Comparison of ENCODE assay signal across 26 mouse cellular contexts in the genomic region with DNA sequence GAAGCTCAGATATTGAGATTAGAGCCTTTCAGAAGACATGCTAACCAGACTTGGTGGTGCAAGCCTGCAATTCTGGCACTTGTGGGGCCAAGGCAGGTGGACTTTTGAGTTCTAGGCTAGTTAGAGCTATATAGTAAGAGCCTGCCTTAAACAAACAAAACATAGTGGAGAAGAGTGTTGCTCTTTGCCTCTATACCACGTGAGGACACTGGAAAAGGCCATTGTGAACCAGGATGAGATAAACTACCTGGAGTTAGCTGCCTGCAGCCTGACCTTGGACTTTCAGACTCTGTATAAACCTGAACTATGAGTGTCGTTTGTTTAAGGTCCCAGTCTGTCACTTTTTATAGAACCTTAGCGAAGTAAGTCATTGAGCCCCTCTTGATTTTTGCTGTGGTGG. TPM values are rescaled to one million over a fixed set of nuclear protein-coding genes. Genes with fewer than 3 reads are reported as not detected.
A peak's percentile ranks its signal among the peaks of the same experiment; 100 is the strongest.
DNase-seq lines count a peak whose midpoint lies in the region; ATAC-seq and TF ChIP-seq lines count a peak whose summit lies in the region.
"Had no signal": no experiment of that assay in that cellular context is flagged by ENCODE, and none has a peak within 500 bp of the region (broad histone marks: within the 10 kb centered on the region; RNA-seq: fewer than 3 reads in every experiment).

No protein-coding gene starts in this region.

- DNase-seq in intestine, embryonic 14.5 days (ENCODE audit: low spot score) = no peak
- DNase-seq in liver, postnatal 0 days = no peak
- DNase-seq in lung, postnatal 0 days (ENCODE audit: low spot score) = no peak
- no peak for DNase-seq in adrenal gland, postnatal 14 days
- no peak for DNase-seq in testis, postnatal 14 days (ENCODE audit: low spot score)
- DNase-seq: adrenal gland, adult 8-10 months; cerebellum, adult 9-10 months; forebrain, postnatal 0 days; gastrocnemius, postnatal 10 days; heart, postnatal 10 days; kidney, adult 9 months; kidney, postnatal 36 days; layer of hippocampus, postnatal 36 days; lung, postnatal 4 days; midbrain, embryonic 14.5 days; thymus, postnatal 14 days had no signal

- H3K4me3 ChIP-seq in kidney, embryonic 15.5 days (replicated peaks) = no peak overlapping the region
- no peak overlapping the region for H3K4me3 ChIP-seq in kidney, embryonic 16.5 days (ENCODE audit: low read length)
- no peak overlapping the region for H3K4me3 ChIP-seq in intestine, embryonic 14.5 days (ENCODE audit: low read depth, low read length)
- no peak overlapping the region for H3K4me3 ChIP-seq in liver, embryonic 12.5 days
- no peak overlapping the region for H3K4me3 ChIP-seq in liver, postnatal 0 days (ENCODE audit: low read depth, low read length)
- no peak overlapping the region for H3K4me3 ChIP-seq in lung, postnatal 0 days (ENCODE audit: low read depth, low read length)
- H3K4me3 ChIP-seq: erythroblast, embryonic 14.5 days; forebrain, embryonic 12.5 days; heart, embryonic 13.5 days; limb, embryonic 10.5 days; limb, embryonic 15.5 days had no signal

- peak overlapping the region; percentile 10; the same call in 1 of the 2 replicates for H3K27ac ChIP-seq in kidney, embryonic 15.5 days
- H3K27ac ChIP-seq in kidney, embryonic 16.5 days (ENCODE audit: low read length) = no peak overlapping the region
- H3K27ac ChIP-seq in intestine, embryonic 14.5 days (ENCODE audit: low read depth) = no peak overlapping the region
- H3K27ac ChIP-seq in liver, embryonic 12.5 days = peak overlapping the region; percentile 31; the same call in 1 of the 2 replicates
- peak overlapping the region; percentile 51; the same call in 1 of the 2 replicates for H3K27ac ChIP-seq in liver, postnatal 0 days (ENCODE audit: low read depth)
- no peak overlapping the region for H3K27ac ChIP-seq in lung, postnatal 0 days (ENCODE audit: low read length)
- H3K27ac ChIP-seq: forebrain, embryonic 12.5 days; heart, embryonic 13.5 days; hindbrain, embryonic 14.5 days; limb, embryonic 10.5 days; limb, embryonic 15.5 days had no signal

- WGBS in kidney, embryonic 15.5 days = 39% methylated on average over 3 of the region's 3 CpGs
- WGBS in kidney, embryonic 16.5 days = 25% methylated on average over 3 of the region's 3 CpGs
- WGBS in intestine, embryonic 14.5 days = 59% methylated on average over 3 of the region's 3 CpGs
- WGBS in liver, embryonic 12.5 days (ENCODE audit: insufficient replicate concordance) = 71% methylated on average over 3 of the region's 3 CpGs
- 50% methylated on average over 3 of the region's 3 CpGs for WGBS in liver, postnatal 0 days (ENCODE audit: insufficient replicate concordance)
- WGBS in lung, postnatal 0 days = 61% methylated on average over 3 of the region's 3 CpGs

- H3K9me3 ChIP-seq in kidney, embryonic 15.5 days (replicated peaks) = no peaks in the 10 kb centered on the region
- H3K9me3 ChIP-seq in kidney, embryonic 16.5 days (ENCODE audit: low read length) = no peaks in the 10 kb centered on the region
- no peaks in the 10 kb centered on the region for H3K9me3 ChIP-seq in intestine, embryonic 14.5 days (ENCODE audit: control insufficient read depth, low read length)
- H3K9me3 ChIP-seq in liver, embryonic 12.5 days (replicated peaks) = no peaks in the 10 kb centered on the region
- no peaks in the 10 kb centered on the region for H3K9me3 ChIP-seq in liver, postnatal 0 days (ENCODE audit: low read length)
- H3K9me3 ChIP-seq in lung, postnatal 0 days (ENCODE audit: low read length) = no peaks in the 10 kb centered on the region
- H3K9me3 ChIP-seq: forebrain, embryonic 12.5 days; heart, embryonic 13.5 days; limb, embryonic 10.5 days; limb, embryonic 15.5 days had no signal

- 0 out of 2 replicates have a peak, but pooled peaks have one; percentile 23 for ATAC-seq in kidney, embryonic 15.5 days (replicated peaks; ENCODE audit: low FRiP score)
- no peak for ATAC-seq in kidney, embryonic 16.5 days (ENCODE audit: low FRiP score, low TSS enrichment)
- ATAC-seq in intestine, embryonic 14.5 days (replicated peaks; ENCODE audit: low FRiP score, low TSS enrichment, low read depth) = 0 out of 2 replicates have a peak, but pooled peaks have one; percentile 32
- ATAC-seq in liver, embryonic 12.5 days = peak; percentile 73
- peak; percentile 87 for ATAC-seq in liver, postnatal 0 days
- ATAC-seq in lung, postnatal 0 days = no peak
- ATAC-seq: forebrain, postnatal 0 days had no signal

- peaks cover 65% of the 10 kb centered on the region for H3K4me1 ChIP-seq in kidney, embryonic 15.5 days
- peaks cover 56% of the 10 kb centered on the region for H3K4me1 ChIP-seq in kidney, embryonic 16.5 days (ENCODE audit: insufficient read depth, low read length)
- H3K4me1 ChIP-seq in intestine, embryonic 14.5 days (replicated peaks; ENCODE audit: control insufficient read depth, insufficient read depth, low read length) = peaks cover 22% of the 10 kb centered on the region
- H3K4me1 ChIP-seq in liver, embryonic 12.5 days = peaks cover 39% of the 10 kb centered on the region
- peaks cover 16% of the 10 kb centered on the region for H3K4me1 ChIP-seq in liver, postnatal 0 days (ENCODE audit: insufficient read depth)
- H3K4me1 ChIP-seq in lung, postnatal 0 days (ENCODE audit: insufficient read depth, low read depth, low read length) = no peaks in the 10 kb centered on the region; the same call in 1 of the 2 replicates
- H3K4me1 ChIP-seq: limb, embryonic 10.5 days had no signal

- no peaks in the 10 kb centered on the region for H3K27me3 ChIP-seq in kidney, embryonic 15.5 days
- no peaks in the 10 kb centered on the region for H3K27me3 ChIP-seq in kidney, embryonic 16.5 days (ENCODE audit: insufficient read depth, low read length)
- no peaks in the 10 kb centered on the region for H3K27me3 ChIP-seq in intestine, embryonic 14.5 days (replicated peaks; ENCODE audit: control insufficient read depth, insufficient read depth, low read length)
- no peaks in the 10 kb centered on the region for H3K27me3 ChIP-seq in liver, embryonic 12.5 days (replicated peaks)
- H3K27me3 ChIP-seq in liver, postnatal 0 days (ENCODE audit: insufficient read depth, low read length) = no peaks in the 10 kb centered on the region
- H3K27me3 ChIP-seq in lung, postnatal 0 days (replicated peaks; ENCODE audit: insufficient read depth, low read length) = no peaks in the 10 kb centered on the region
- H3K27me3 ChIP-seq: CH12.LX; forebrain, embryonic 12.5 days; heart, embryonic 13.5 days; limb, embryonic 15.5 days had no signal

- no peak for TF ChIP-seq EP300 in liver, postnatal 0 days (IDR thresholded peaks at IDR 0.05; ENCODE audit: low read depth)
- no peak for TF ChIP-seq EP300 in lung, postnatal 0 days (IDR thresholded peaks at IDR 0.05)

- no peaks in the 10 kb centered on the region for H3K36me3 ChIP-seq in kidney, embryonic 15.5 days
- H3K36me3 ChIP-seq in kidney, embryonic 16.5 days (ENCODE audit: insufficient read depth, low read length) = no peaks in the 10 kb centered on the region
- no peaks in the 10 kb centered on the region for H3K36me3 ChIP-seq in intestine, embryonic 14.5 days (ENCODE audit: control insufficient read depth, insufficient read depth, low read length)
- H3K36me3 ChIP-seq in liver, embryonic 12.5 days = no peaks in the 10 kb centered on the region
- no peaks in the 10 kb centered on the region for H3K36me3 ChIP-seq in liver, postnatal 0 days (replicated peaks; ENCODE audit: insufficient read depth, low read length)
- H3K36me3 ChIP-seq in lung, postnatal 0 days (ENCODE audit: insufficient read depth, low read length) = no peaks in the 10 kb centered on the region
- H3K36me3 ChIP-seq: forebrain, embryonic 12.5 days; heart, embryonic 13.5 days; limb, embryonic 15.5 days had no signal

- H3K9ac ChIP-seq in kidney, embryonic 15.5 days = no peak overlapping the region
- no peak overlapping the region for H3K9ac ChIP-seq in kidney, embryonic 16.5 days (replicated peaks; ENCODE audit: low read length)
- H3K9ac ChIP-seq in intestine, embryonic 14.5 days (ENCODE audit: low read length) = no peak overlapping the region
- no peak overlapping the region for H3K9ac ChIP-seq in liver, embryonic 12.5 days
- H3K9ac ChIP-seq in liver, postnatal 0 days (replicated peaks) = no peak overlapping the region
- H3K9ac ChIP-seq in lung, postnatal 0 days (replicated peaks; ENCODE audit: low read depth) = no peak overlapping the region
- H3K9ac ChIP-seq: forebrain, embryonic 12.5 days; forebrain, postnatal 0 days; heart, embryonic 13.5 days; hindbrain, embryonic 14.5 days; limb, embryonic 15.5 days had no signal

- no peak overlapping the region for H3K4me2 ChIP-seq in kidney, embryonic 15.5 days
- H3K4me2 ChIP-seq in kidney, embryonic 16.5 days (replicated peaks; ENCODE audit: low read depth, low read length) = no peak overlapping the region
- no peak overlapping the region for H3K4me2 ChIP-seq in intestine, embryonic 14.5 days (ENCODE audit: low read length)
- H3K4me2 ChIP-seq in liver, embryonic 12.5 days = no peak overlapping the region
- H3K4me2 ChIP-seq in liver, postnatal 0 days (ENCODE audit: low read depth, low read length) = no peak overlapping the region
- no peak overlapping the region for H3K4me2 ChIP-seq in lung, postnatal 0 days (replicated peaks; ENCODE audit: low read depth, low read length)
- H3K4me2 ChIP-seq: forebrain, embryonic 12.5 days; heart, embryonic 13.5 days; hindbrain, embryonic 14.5 days; limb, embryonic 15.5 days had no signal

- TF ChIP-seq CTCF in liver, postnatal 0 days (IDR thresholded peaks at IDR 0.05; ENCODE audit: low read depth) = no peak
- no peak for TF ChIP-seq CTCF in lung, postnatal 0 days (IDR thresholded peaks at IDR 0.05)

RNA-seq across cellular contexts. Expression of a gene that starts 42.1 kb away (rescaled TPM):
- 46.0 and 48.3 TPM in 2 replicates for polyA plus RNA-seq in kidney, embryonic 15.5 days (2015; fragmentation: Nextera tagmentation; extraction: Ambion mirVana)
- 44.5 and 46.5 TPM in 2 replicates for polyA plus RNA-seq in kidney, embryonic 16.5 days (2015; fragmentation: Nextera tagmentation; extraction: Ambion mirVana)
- 38.1 and 38.3 TPM in 2 replicates for polyA plus RNA-seq in intestine, embryonic 14.5 days (2014; fragmentation: Nextera tagmentation; extraction: Ambion mirVana)
- polyA plus RNA-seq in liver, embryonic 12.5 days (2016; fragmentation: Nextera tagmentation; extraction: Ambion mirVana) = 20.3 and 20.4 TPM in 2 replicates
- 5.4 and 6.0 TPM in 2 replicates for polyA plus RNA-seq in liver, postnatal 0 days (2015; fragmentation: Nextera tagmentation; extraction: Ambion mirVana)
- 34.0 and 37.9 TPM in 2 replicates for polyA plus RNA-seq in lung, postnatal 0 days (2015; fragmentation: Nextera tagmentation; extraction: Ambion mirVana)
- total RNA-seq in adrenal gland, postnatal 14 days (2021) = 28.1 and 29.2 TPM in 2 replicates

Comparison
In these comparisons a context has a peak if more than half of its experiments do, and no peak if none do; other contexts are left out.
1. ATAC-seq: peak in kidney, embryonic 15.5 days (single experiment), intestine, embryonic 14.5 days (single experiment), liver, embryonic 12.5 days (single experiment) and liver, postnatal 0 days (single experiment); none in kidney, embryonic 16.5 days (single experiment) and lung, postnatal 0 days (single experiment).
2. H3K27ac ChIP-seq: peak in kidney, embryonic 15.5 days (single experiment), liver, embryonic 12.5 days (single experiment) and liver, postnatal 0 days (single experiment); none in kidney, embryonic 16.5 days (single experiment), intestine, embryonic 14.5 days (single experiment) and lung, postnatal 0 days (single experiment).